Mouse (Mus musculus) layer of hippocampus, postnatal 25 days (tissue): ENCODE measurements around the gene Abca4. TPM values are rescaled to one million over a fixed set of nuclear protein-coding genes. Genes with fewer than 3 reads are reported as not detected.
A peak's percentile ranks its signal among the peaks of the same experiment; 100 is the strongest.

Experiments
- DNase-seq, 2 experiments: peaks; one replicate each; pipeline ENCODE4 v3.0.0; 2022; ENCODE audit warnings: mixed read lengths in 2 of 2, low spot score in 1 of 2; ENCODE audit errors: extremely low spot score in 1 of 2
- total RNA-seq, 2 experiments: library from RNA; stranded (reverse); gene quantifications; 2 replicates each; pipeline ENCODE4 v1.2.3; 2021

Abca4 gene
- total RNA-seq, 2 experiments from 2014 or later, result 0.98 to 2.3 TPM

DNA sequence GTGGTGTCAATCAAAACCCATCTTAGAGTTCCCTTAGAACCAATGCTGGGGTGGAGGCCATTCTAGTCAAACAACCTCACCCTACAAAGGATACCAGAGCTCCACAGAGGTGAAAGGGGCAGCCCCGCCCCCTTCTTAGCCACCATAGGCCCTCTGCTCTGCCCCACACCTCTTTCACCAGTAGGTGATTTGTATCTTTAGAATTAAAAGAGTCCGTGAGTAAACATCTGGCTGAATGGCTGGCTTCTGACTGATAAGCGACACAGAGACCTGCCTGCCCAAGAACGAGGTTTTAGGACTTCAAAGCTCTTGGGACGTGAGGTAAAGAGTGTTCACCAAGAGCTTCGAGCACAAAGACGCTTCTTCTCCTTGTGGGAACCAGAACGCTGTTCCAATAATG is 62.7 kb downstream of the Abca4 start:
- no peak for DNase-seq

DNA sequence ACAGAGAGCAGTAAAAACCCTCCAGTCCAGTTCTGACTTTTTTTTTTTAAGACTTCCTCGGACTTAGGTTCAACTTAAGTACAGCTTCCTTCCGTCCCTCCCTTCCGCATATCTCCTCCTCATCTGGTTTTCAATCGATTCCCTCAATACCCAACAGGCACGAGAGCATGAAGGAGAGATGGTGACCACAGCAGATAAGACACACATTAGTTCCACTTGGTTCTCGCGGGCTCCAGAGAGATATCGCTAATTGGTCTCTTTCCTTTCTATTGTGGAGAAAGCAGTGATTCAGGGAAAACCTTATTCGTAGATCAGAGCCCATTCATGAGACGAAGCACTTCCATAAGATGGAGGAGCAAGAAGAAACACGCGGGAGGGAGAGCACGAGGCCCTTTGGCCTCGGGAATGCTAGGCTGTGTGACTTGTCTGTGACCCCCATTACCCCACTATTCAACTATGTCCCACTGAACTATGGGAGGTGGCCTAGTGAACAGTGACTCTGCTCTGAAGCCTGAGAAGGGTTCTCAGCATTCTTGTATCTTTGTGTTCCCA is 63.5 kb downstream of the Abca4 start:
- DNase-seq, result no peak

DNA sequence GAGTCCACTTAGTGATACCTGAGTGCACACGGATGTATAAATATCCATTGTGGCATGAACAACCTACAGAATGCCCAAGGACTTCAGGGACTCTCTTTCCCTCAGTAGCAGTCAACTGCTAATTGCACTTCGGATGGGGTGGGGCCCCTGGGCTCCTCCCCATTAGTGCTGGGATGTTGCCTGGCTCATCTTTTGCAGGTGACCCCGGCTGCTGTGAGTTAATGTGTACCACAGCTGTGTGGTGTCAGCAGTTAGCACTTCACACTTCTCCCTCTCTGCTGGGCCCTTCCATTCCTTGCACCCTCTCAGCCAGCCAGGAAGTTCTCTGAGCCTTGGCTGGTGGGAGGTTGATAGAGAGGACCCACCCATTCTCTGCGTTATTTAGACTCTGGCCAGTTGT is 65.2 kb downstream of the Abca4 start:
- no peak for DNase-seq

DNA sequence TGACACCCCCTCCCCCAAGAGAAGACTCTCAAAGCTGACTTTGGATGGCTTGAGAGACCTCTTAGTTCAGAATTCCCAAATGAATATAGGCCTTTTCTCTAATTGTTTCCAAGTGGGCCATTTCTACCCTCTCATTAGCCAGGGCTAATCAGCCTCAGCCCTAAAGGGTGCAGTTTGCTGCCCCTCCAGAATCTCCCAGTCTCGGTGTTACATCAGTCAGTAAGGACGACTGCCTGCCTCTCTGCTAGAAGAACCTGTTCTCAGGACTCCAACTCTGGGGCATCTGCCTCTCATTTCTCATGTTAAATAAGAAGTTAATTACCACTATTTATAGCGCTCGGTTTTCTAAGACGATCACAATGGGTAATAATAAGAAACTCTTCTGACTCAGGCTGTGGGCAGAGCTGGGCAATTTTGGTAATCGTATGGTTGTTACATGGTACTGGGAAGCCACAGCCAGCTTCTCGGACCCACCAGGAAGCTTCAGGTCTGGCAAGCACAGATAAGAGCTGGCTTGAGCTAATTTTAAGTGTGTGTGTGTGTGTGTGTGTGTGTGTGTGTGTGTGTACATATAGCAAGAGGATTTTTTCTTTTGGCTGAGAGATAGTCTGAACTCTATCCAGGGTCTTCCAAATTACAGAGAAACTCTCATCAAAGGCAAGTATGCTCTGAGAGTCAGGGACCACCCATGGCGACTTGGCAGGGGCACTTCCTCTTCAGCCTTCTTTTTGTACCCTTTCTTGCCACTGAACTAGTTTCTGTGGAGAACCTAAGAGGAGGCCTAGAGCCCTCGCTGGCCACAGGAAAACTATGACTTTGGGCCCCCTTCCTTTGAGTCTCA is 67.1 kb downstream of the Abca4 start:
- no peak for DNase-seq

DNA sequence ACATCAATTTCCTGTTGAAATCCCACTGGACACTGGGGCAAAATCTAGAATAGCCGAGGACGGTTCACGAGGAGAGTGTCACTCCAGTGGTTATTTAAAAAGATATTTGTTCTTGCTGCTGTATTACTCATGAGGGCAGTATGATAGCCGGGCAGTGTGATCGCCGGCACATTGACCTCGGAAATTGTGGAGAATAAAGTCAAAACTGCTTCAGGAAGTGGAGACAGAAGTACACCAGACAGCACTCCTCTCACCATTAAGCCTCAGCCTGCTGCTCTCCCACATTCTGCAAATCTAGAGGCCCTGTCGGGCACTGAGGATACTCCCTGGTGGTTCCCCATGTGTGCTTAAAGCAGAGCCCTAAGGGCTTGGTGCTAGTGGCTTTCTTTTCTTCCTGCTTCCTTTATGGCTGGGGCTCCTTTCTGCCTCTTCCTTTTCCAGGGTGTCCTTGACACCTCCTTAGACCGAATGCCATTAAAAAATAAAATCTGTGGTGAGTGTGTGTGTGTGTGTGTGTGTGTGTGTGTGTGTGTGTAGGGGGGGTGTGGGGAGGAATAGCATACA is 74.5 kb downstream of the Abca4 start:
- no peak for DNase-seq

DNA sequence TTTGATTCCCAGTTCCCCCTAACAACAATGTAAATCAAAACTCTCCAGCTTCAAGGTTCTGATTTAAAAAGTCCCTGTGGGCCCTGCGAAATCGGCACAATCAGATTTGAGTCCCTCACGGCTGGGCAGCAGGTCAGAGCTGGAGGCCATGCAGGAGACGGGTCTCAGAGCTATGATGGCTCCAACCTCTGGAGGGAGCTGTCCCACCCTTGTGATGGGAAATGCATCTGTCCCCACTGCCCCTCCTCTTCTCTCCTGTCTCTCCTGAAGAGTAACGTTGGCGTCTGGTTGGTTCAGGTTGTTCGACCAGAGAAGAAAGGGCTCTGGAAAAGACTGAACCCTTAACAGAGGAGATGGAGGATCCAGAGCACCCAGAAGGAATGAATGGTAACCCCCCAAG is 75.5 kb downstream of the Abca4 start:
- DNase-seq, result no peak

DNA sequence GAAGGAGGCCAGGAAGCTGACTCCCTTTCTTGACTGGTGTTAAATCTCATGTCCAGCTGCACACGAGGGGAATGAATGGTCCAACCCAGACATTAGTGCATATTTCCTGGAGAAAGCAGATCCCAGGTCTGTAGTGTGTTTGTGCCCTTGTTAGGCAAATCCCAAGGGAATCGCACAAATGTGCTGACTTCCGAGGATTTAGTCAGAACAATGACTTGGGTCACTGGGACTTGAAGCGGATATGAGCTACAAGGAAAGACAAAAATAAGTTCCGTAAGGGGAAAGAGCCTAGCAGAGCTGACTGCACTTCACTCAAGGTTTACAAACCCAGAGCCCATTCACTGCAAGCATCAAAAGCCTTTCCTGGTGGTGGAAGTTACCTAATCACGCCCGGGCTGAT is 76.0 kb downstream of the Abca4 start:
- no peak for DNase-seq

DNA sequence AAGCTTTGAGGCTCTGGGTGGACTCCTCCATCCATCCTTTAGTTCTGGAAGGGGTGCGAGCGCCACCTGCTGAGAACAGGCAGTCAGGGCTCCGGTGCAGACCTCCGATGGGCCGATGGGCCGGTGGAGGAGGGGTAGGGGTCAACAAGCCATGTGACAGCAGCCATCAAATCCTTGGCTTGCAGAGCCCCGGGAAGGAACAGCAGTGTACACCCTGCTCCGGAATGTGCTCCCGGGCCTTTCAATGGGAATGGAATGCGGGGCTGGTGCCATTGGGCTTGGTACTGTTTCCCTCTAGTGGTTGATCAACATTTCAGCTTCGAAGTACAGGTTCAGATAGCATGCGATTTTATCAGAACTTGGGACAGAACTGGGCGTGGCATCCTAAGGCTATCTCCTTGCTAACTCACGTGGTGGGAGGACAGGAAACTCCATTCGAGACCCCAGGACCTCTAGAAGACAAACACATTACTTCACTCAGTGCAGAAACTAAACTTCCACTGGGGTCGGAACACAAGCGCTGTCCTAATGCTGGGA is 78.0 kb downstream of the Abca4 start:
- peak; percentile 78 to 87 for DNase-seq

DNA sequence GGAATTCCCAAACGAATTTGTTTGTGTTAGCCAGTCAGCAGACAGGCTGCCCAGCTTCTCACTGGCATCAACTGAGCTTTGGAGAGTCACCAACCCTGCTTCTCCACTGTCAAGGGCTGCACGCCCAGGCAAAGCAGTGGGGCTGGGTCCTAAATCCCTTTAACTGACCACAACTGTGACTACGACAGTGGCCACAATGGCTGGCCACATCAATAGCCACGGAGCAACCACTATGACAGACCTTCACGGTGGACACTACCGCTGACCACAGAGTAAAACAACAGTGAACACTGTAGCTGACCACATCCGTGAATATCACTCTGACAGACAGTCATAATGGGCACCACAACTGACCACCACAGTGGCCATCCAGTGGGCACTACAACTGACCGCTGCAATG is 78.6 kb downstream of the Abca4 start:
- DNase-seq, result no peak

DNA sequence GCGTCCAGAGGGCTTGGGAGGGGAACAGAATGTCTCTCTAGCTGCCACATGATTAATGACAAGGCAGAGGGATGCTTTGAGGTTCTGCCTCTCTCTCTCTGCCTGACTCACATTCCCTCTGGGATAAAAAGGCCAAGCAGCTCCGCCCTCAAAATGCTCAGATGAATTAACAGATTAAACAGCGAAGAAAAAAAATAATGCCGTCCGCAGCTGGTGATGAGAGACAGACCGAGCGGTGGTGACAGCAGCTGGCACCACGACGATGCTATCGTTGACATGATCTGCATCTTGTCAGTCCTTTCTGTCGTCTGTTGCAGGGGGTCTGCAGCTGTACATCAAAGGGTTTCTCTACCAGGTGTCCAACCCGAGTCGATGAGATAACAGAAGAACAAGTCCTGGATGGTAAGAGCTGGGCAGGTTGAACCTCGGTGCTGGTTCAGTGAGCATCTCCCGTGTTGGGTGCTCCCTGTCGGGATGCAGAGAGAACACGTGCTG is 84.8 kb downstream of the Abca4 start:
- DNase-seq, result no peak

DNA sequence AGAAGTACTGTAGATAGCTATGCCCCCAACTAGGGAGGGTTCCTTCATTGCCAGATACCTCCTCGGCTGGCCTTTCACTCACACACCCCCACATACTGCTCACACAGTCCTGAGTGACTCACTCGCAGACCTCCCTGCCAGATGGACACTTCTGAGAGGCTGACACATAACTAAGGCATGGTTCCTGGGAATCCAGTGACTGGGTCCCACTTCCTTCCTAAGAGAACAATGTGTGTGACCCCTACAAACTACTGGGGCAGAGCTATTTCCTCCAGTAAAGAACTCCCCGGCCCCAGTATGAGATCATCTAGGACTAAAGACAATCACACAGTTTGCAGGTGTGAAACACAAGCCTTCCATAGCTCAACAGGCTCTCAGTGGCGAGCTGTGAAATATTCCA is 86.5 kb downstream of the Abca4 start:
- no peak for DNase-seq

DNA sequence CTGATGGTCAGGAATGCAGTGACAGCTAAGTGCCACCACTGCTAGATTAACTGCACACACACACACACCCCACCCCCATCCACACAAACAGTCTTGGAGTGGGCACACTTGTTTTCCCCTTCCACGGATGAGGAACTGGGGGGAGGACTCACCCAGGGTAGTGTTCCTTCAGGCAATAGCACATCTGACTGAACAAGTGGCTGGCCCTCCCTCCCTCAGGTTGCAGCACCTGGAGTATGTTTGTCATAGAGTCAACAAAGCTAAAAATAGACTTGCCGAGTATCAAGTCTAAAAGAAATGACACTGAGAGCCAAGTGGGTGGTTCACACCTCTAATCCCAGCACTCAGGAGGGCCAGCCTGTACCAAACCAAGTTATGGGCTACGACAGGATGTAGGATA is 87.4 kb downstream of the Abca4 start:
- DNase-seq, result no peak

DNA sequence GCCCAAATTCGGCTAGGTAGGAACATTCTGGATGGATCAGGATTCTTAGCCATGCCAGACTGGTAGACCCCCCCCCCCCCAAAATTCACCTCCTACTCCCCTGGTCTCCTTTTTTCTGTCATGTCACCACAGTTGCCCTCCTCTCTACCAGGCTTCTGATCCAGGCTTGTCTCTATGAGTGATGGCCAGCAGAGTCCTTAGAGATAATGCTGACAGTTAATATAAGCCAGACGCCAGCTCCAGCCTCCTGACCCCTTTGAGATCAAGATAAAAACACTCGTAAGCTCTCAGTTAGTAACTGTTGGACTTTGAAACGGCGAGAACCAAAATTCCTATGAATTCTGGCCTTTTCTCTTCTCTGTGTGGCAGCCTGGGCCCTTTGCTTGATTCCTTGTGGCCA is 89.0 kb downstream of the Abca4 start:
- DNase-seq, result no peak

DNA sequence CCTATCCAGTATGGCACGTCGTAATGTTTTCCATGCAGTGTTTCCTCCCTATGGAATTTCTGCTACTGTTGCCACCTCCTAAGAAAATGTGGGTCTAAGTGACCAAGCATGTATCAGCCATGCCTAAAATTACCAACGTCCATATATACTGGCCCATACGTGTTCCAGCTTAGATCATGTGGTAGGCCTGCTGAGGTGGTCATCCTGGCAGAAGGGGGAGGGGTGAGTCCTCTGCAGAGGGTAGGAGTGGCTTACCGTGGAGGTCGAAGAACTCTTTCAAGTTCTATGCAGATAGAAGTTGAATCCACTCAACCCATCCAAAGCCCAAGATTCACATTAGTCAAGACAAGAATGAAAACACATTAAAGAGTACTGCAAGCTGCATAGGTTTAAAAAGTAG is 89.6 kb downstream of the Abca4 start:
- DNase-seq, result no peak

DNA sequence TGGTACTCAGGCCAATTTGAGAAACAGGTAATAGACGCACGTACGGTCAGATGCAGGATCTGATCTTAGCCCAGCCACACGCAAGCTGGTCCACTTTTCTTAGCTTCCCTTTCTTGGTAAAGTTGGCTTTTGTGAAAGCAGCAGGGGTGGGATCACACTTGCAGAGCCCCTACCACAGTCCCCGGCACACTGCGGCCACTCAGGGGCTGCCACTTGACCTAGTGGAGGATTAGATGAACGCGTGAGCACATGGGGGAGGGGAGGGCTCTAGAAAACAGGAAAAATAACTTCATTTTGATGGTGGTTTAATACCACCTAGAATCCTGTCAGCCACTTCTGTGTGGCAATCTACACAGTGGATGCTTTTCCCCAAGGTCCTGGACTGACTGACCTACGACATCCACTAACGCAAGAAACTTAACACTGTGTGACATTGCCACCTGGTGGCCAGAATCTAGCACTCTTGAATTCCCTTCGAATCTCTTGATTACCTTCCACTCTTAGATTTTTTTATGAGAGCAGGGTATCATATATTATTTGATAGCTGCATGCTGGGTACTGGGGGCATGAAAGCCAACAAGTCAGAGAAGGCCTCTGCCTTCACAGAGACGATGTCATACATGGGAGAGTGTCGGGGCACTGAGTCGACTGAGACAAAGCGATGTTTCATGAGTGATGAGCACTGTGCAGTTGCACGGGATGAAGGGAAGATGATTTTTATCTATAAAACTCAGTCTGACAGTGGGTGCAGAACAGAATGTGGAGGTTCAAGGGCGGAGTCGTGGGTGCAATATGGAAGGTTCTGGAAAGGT is 96.6 kb downstream of the Abca4 start:
- DNase-seq, result peak; percentile 15 to 60

DNA sequence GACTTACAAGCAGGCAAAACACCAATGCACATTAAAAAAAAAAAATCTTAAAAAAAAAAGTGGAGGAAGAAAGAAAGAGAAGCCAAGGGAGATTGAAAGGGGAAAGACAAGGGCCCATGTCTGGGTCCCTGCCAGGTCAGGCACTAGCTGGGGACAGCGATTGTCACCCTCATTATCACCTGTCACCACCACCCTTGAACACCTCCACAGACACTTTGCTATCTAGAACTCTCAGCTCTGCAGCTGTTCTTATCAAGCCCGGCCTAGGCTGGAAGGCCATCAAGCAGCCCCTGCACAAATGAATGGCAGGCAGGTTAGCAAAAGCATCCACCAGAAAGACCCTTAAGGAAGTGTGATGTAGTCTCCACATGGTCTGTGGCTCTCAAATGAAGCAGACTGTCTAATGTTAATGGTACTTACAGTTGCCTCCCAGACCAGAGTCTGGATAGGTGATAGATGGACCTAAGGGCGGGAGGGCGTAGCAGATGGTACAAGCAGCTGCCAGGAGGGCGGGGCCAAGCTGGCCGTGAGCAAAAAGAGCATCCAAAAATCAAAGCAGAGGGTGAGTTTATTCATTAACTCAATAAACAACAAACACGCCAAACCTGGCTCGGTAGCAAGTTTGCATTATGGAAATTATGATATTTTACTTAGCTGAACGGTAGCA is 98.1 kb downstream of the Abca4 start:
- no peak for DNase-seq

DNA sequence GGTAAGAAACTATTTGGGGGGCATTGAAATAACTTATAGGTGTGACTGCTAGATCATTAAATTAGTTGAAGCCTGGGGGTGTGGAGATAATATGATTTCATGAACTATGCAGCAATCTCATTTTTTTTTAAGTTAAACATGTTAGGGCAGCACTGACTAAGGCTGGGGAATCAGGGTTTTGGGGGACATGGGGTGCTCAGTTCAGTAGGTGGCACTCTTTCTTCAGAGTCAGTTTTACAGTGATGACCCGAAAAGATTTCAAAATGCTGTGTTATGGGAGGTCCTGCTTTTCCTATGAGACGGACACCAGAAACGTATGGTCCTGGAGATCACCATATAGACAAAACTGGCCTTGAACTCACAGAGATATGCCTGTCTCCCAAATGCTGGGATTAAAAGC is 99.2 kb downstream of the Abca4 start:
- no peak for DNase-seq

DNA sequence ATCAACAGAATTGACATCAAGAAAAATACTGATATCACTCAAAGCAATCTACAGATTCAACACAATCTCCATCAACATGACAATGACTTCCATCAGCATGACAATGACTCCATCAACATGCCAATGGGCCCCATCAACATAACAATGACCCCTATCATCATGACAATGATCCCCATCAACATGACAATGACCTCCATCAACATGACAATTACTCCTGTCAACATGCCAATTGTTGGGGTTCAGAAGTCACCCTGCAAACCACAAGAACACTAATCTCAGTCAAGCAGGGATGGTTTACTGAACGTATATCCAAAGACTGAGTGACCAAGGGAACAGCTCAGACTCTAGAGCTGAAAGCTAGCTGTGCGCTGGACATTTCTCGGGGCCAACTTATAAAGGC is 101.2 kb downstream of the Abca4 start:
- DNase-seq, result no peak

DNA sequence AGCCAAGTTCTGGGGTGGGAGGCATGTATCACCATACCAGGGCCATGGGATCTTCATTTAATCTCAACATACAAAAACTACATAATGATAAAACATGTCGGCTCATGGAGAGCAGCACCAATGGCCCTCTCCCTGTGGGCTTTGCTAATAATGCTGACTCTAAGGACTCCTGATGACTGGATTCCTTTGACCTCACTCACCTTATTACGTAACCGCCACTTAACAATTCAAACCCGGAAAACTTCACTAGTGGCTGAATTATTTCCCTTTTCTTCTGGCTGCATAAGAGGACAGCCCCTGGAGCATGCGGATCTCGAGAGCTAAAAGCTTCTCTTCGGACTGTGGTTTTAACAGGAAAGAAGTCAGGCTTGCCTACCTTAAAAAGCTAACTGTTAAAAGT is 106.6 kb downstream of the Abca4 start:
- DNase-seq, result no peak

DNA sequence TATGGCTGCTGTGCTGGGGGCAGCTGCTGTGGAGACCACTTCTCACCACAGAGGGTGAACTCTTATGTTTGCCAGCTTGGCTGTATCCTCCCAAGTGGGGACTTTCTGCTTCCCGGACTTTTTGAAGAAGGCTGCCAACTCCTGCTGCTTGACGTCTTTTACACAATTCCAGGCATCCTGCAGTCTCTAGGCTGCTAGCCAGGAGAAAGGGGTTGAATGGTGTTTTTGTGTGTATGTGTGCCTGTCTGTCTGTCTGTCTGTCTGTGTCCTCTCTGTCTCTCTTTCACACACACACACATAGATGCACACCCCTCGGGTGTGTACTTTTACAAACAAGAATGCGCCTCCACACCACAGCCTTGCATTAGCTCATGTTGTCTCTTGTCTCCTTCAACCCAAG is 108.2 kb downstream of the Abca4 start:
- no peak for DNase-seq
